Mouse (Mus musculus) spleen, adult 18-20 months (tissue): ENCODE measurements around the gene Senp1.

Experiments used
- DNase-seq, 2 experiments: peaks; one replicate each; pipeline ENCODE4 v3.0.0; 2022; ENCODE audit warnings: mixed read lengths in 2 of 2

Gene Senp1

GRCm38 (mm10) chr15:98107230-98107629 lies 13.7 kb upstream of the Senp1 start:
- DNase-seq = no peak

GRCm38 (mm10) chr15:98106506-98106905 lies 13.0 kb upstream of the Senp1 start:
- no peak for DNase-seq

- no peak for DNase-seq
Measured at GRCm38 (mm10) chr15:98102401-98102800, 8.9 kb upstream of the Senp1 start.

GRCm38 (mm10) chr15:98098519-98098918 lies 5.0 kb upstream of the Senp1 start:
- no peak for DNase-seq

- DNase-seq = no peak
Measured at GRCm38 (mm10) chr15:98096957-98097356, 3.4 kb upstream of the Senp1 start.

- DNase-seq = no peak
Measured at GRCm38 (mm10) chr15:98094905-98095304, 1.4 kb upstream of the Senp1 start.

GRCm38 (mm10) chr15:98092372-98093120 lies 998 bp downstream of the Senp1 start, which contains the start of gene Pfkm:
TSS of gene Pfkm (plus strand) at chr15:98092589.
- no peak for DNase-seq

GRCm38 (mm10) chr15:98091841-98092240 lies 1.7 kb downstream of the Senp1 start:
- DNase-seq = no peak

- DNase-seq = peak in 1 of 2 experiments; percentile 49
Measured at GRCm38 (mm10) chr15:98089421-98090183, 3.9 kb downstream of the Senp1 start.

- DNase-seq = no peak
Measured at GRCm38 (mm10) chr15:98088889-98089288, 4.7 kb downstream of the Senp1 start.

GRCm38 (mm10) chr15:98076901-98077300 lies 16.6 kb downstream of the Senp1 start:
- DNase-seq = no peak

- DNase-seq = peak; percentile 72 to 75
Measured at GRCm38 (mm10) chr15:98075034-98075433, 18.5 kb downstream of the Senp1 start.

- no peak for DNase-seq
Measured at GRCm38 (mm10) chr15:98074521-98074920, 19.0 kb downstream of the Senp1 start.

GRCm38 (mm10) chr15:98070376-98070775 lies 23.2 kb downstream of the Senp1 start:
- DNase-seq = no peak

GRCm38 (mm10) chr15:98069566-98070245 lies 23.8 kb downstream of the Senp1 start:
- DNase-seq = no peak

- DNase-seq = no peak
Measured at GRCm38 (mm10) chr15:98068506-98068905, 25.0 kb downstream of the Senp1 start.

- no peak for DNase-seq
Measured at GRCm38 (mm10) chr15:98067492-98067891, 26.1 kb downstream of the Senp1 start.

GRCm38 (mm10) chr15:98066602-98067001 lies 26.9 kb downstream of the Senp1 start:
- DNase-seq = no peak

GRCm38 (mm10) chr15:98065881-98066280 lies 27.7 kb downstream of the Senp1 start:
- no peak for DNase-seq

- DNase-seq = no peak
Measured at GRCm38 (mm10) chr15:98055246-98055645, 38.3 kb downstream of the Senp1 start.

GRCm38 (mm10) chr15:98051685-98052084 lies 41.9 kb downstream of the Senp1 start:
- no peak for DNase-seq

- DNase-seq = no peak
Measured at GRCm38 (mm10) chr15:98048918-98049700, 44.4 kb downstream of the Senp1 start.

GRCm38 (mm10) chr15:98044387-98044786 lies 49.2 kb downstream of the Senp1 start:
- no peak for DNase-seq
